Mouse (Mus musculus) lung, postnatal 0 days (tissue): Measurements from ENCODE around the gene Aurka.

ENCODE experiments used
- CTCF ChIP-seq: IDR thresholded peaks from 2 replicates; pipeline ENCODE4 v1.5.1; 2016; ENCODE audit warnings: antibody characterized with exemption, mild to moderate bottlenecking
- EP300 ChIP-seq: IDR thresholded peaks from 2 replicates; pipeline ENCODE4 v1.6.1; 2016; ENCODE audit warnings: antibody characterized with exemption, mild to moderate bottlenecking, control low read depth

DNA sequence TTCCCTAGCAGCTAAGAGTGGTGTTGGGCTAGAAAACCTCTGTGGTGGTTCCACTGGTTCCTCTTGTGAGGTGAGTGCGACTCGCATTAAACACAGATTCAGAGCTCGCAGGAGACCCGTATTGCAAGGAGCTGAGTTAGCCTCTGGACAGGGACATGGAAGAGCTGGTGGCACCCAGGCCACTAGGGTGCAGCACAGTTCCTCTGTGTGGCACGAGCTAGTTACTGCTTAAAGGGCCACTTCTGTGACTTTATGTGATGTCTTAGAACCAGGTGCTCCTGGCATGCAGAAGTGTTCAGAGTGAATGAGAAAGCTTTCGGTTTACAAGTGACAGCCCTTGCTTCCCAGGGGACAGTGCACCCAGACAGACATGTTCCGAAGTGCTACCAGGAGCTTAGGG is 8.0 kb upstream of the Aurka start:
- TF ChIP-seq CTCF = peak; percentile 81
- TF ChIP-seq EP300 = no peak
